Mouse (Mus musculus): Measurements from ENCODE around the gene Sh2d7. TPM values are rescaled to one million over a fixed set of nuclear protein-coding genes. Genes with fewer than 3 reads are reported as not detected.

Gene Sh2d7
- polyA plus RNA-seq (2012), result not detected in 2 replicates

GRCm38 (mm10) chr9:54538684-54539083 is at the start of gene Sh2d7:
Gene Sh2d7 (plus strand): TSS chr9:54538984.

DNA sequence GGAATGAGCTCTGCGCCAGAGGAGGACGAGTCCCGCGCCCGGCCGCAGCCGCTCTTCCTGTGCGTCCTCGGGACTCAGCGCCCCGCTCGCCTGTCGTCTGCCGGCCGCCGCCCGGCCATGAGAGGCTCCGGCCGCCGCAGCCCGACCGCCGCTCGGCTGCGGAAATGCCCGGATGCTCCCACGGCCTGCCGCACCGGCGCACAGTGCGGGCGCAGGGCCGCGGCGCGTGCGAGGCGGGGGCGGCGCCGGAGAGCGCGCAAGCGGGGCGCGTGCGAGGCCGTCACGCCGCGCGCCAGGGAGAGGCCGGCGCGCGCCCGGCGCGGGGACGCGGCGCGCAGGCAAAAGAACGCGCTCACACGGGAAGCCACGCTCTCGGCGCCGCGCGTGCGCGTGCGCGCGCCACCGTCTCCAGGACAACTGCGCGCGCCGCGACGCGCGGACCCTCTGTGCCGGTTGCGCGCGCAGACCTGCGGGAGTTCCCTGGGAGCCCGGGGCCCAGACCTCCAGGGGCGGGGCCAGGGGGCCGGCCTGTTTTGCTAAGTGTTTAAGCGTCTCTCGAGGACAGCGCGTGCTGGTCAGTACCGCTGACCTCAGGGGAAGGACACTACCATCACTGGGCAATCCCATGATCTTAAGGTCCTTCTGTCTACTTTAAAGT is 37.2 kb upstream of the Sh2d7 start, which contains the start of gene Dmxl2:
TSS of gene Dmxl2 (minus strand) at position 174 of the 658 bp plus-strand sequence.

GRCm38 (mm10) chr9:54559771-54560471 is 21.1 kb downstream of the Sh2d7 start, which contains the start of gene Cib2:
Gene Cib2 (minus strand): TSS chr9:54560218.

GRCm38 (mm10) chr9:54586199-54587061 is 47.6 kb downstream of the Sh2d7 start, which contains the start of gene Idh3a:
Gene Idh3a (plus strand): TSS chr9:54586334.

Other genes with a start within 250 kb of the Sh2d7 start
- gene Dmxl2, start 37.4 kb upstream of the Sh2d7 start, polyA plus RNA-seq (2012), result 0.71 and 0.96 TPM in 2 replicates
- gene Cib2, start 21.2 kb downstream of the Sh2d7 start, polyA plus RNA-seq (2012), result 2.3 and 2.9 TPM in 2 replicates
- 22.5 and 23.6 TPM in 2 replicates for gene Idh3a, start 47.4 kb downstream of the Sh2d7 start, polyA plus RNA-seq (2012)
- 0.28 and 0.32 TPM in 2 replicates for gene Acsbg1, start 122.9 kb downstream of the Sh2d7 start, polyA plus RNA-seq (2012)
- gene Dnaja4, start 159.9 kb downstream of the Sh2d7 start, polyA plus RNA-seq (2012), result 4.2 and 5.9 TPM in 2 replicates
- 18.5 and 20.0 TPM in 2 replicates for gene Wdr61, start 195.5 kb downstream of the Sh2d7 start, polyA plus RNA-seq (2012)
- gene Crabp1, start 225.8 kb downstream of the Sh2d7 start, polyA plus RNA-seq (2012), result not detected in 2 replicates

Data from megakaryocyte-erythroid progenitor cell, adult 5 weeks (primary cell).